8 mouse cellular contexts compared by ENCODE assay signal in the genomic region with DNA sequence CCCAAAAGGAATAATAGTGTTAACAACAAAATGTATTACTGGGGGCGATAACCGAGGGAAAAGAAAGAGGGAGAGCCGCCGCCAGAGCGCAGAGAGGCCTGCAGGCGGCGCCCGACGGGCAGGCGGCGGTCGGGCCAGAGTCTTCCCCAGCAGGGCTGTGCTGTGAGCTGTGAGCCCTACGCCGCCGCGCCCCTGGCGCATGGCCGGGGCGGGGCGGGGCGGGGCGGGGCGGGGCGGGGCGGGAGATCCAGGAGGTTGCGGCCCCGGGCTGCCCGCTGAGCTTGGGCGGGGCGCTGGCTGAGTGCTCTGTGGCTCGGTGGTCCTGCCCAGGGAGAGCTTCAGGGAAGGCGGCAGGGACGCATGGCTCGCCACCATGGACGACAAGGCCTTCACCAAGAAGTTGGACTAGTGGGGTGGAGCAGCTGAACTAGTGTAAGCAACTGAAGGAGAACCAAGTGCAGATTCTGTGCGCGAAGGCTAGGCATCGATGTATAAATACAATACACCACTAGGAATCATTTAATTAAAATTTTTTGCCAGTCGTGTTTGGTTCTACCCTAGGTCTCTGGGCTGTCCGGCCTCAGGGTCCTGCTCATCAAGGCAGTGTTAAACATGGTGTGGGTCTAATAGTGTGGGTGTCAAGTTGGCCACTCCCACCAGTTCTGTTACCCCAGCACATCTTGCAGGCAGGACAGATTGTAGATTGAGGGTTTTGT. TPM values are rescaled to one million over a fixed set of nuclear protein-coding genes. Genes with fewer than 3 reads are reported as not detected.
A peak's percentile ranks its signal among the peaks of the same experiment; 100 is the strongest.
DNase-seq lines count a peak whose midpoint lies in the region; ATAC-seq lines count a peak whose summit lies in the region.

No protein-coding gene starts in this region.

- no peaks in the 10 kb centered on the region for H3K4me1 ChIP-seq in embryonic facial prominence, embryonic 12.5 days
- H3K4me1 ChIP-seq in heart, embryonic 10.5 days = 0 out of 2 replicates have a peak, but pooled peaks cover 4% of the 10 kb centered on the region
- peaks cover 10% of the 10 kb centered on the region for H3K4me1 ChIP-seq in liver, embryonic 13.5 days (replicated peaks)
- H3K4me1 ChIP-seq in stomach, embryonic 15.5 days = no peaks in the 10 kb centered on the region

- ATAC-seq in embryonic facial prominence, embryonic 12.5 days (ENCODE audit: insufficient number of reproducible peaks, insufficient read depth, low FRiP score, low TSS enrichment) = peak; percentile 99
- ATAC-seq in liver, embryonic 13.5 days (ENCODE audit: low read depth) = peak; percentile 98
- ATAC-seq in stomach, embryonic 15.5 days (ENCODE audit: insufficient read depth, low FRiP score, low read depth) = peak; percentile 98

- H3K27ac ChIP-seq in embryonic facial prominence, embryonic 12.5 days = no peak overlapping the region
- peak overlapping the region; percentile 47 for H3K27ac ChIP-seq in heart, embryonic 10.5 days
- no peak overlapping the region for H3K27ac ChIP-seq in liver, embryonic 13.5 days
- H3K27ac ChIP-seq in stomach, embryonic 15.5 days = no peak overlapping the region

- 7% methylated on average over 36 of the region's 40 CpGs for WGBS in embryonic facial prominence, embryonic 12.5 days
- WGBS in heart, embryonic 10.5 days = 5% methylated on average over 40 of the region's 40 CpGs
- whole genome bisulfite sequencing in liver, embryonic 13.5 days (ENCODE audit: insufficient replicate concordance) = 6% methylated on average over 30 of the region's 40 CpGs
- 8% methylated on average over 32 of the region's 40 CpGs for whole genome bisulfite sequencing in stomach, embryonic 15.5 days

- H3K36me3 ChIP-seq in embryonic facial prominence, embryonic 12.5 days = no peaks in the 10 kb centered on the region
- H3K36me3 ChIP-seq in heart, embryonic 10.5 days = no peaks in the 10 kb centered on the region
- H3K36me3 ChIP-seq in liver, embryonic 13.5 days = no peaks in the 10 kb centered on the region
- H3K36me3 ChIP-seq in stomach, embryonic 15.5 days = no peaks in the 10 kb centered on the region

- H3K4me2 ChIP-seq in embryonic facial prominence, embryonic 12.5 days (replicated peaks) = peak overlapping the region; percentile 64
- H3K4me2 ChIP-seq in liver, embryonic 13.5 days = peak overlapping the region; percentile 51
- H3K4me2 ChIP-seq in stomach, embryonic 15.5 days = peak overlapping the region; percentile 58

- H3K9ac ChIP-seq in embryonic facial prominence, embryonic 12.5 days = 0 out of 2 replicates have a peak overlapping the region, but pooled peaks have one; percentile 31
- H3K9ac ChIP-seq in liver, embryonic 13.5 days = no peak overlapping the region
- no peak overlapping the region for H3K9ac ChIP-seq in stomach, embryonic 15.5 days

- H3K4me3 ChIP-seq in embryonic facial prominence, embryonic 12.5 days = peak overlapping the region; percentile 39
- H3K4me3 ChIP-seq in heart, embryonic 10.5 days = peak overlapping the region; percentile 53
- peak overlapping the region; percentile 27 for H3K4me3 ChIP-seq in liver, embryonic 13.5 days (replicated peaks)
- peak overlapping the region; percentile 36 for H3K4me3 ChIP-seq in stomach, embryonic 15.5 days (replicated peaks)

- H3K9me3 ChIP-seq in embryonic facial prominence, embryonic 12.5 days = no peaks in the 10 kb centered on the region
- H3K9me3 ChIP-seq in heart, embryonic 10.5 days = no peaks in the 10 kb centered on the region
- no peaks in the 10 kb centered on the region for H3K9me3 ChIP-seq in liver, embryonic 13.5 days (replicated peaks)
- no peaks in the 10 kb centered on the region for H3K9me3 ChIP-seq in stomach, embryonic 15.5 days

- no peaks in the 10 kb centered on the region for H3K27me3 ChIP-seq in embryonic facial prominence, embryonic 12.5 days
- H3K27me3 ChIP-seq in heart, embryonic 10.5 days (ENCODE audit: insufficient read depth, poor library complexity, severe bottlenecking) = no peaks in the 10 kb centered on the region
- no peaks in the 10 kb centered on the region for H3K27me3 ChIP-seq in liver, embryonic 13.5 days
- no peaks in the 10 kb centered on the region for H3K27me3 ChIP-seq in stomach, embryonic 15.5 days (replicated peaks)

- peak; percentile 10 for DNase-seq in left cerebral cortex, adult 11 months (ENCODE audit: low spot score)
- no peak for DNase-seq in left cerebral cortex, adult 8-10 months (ENCODE audit: low spot score in 2 of 2)
- peak; percentile 86 for DNase-seq in heart, embryonic 10.5 days (ENCODE audit: low spot score)
- DNase-seq in kidney, adult 8-10 months = peak; percentile 27 to 46
- peak; percentile 42 for DNase-seq in liver, embryonic 13.5 days
- DNase-seq in naive thymus-derived CD4-positive, alpha-beta T cell, adult 2 months (ENCODE audit: low read depth) = peak; percentile 84

RNA-seq across cellular contexts. Expression of a gene that starts 27.3 kb away (rescaled TPM):
- not detected for total RNA-seq in left cerebral cortex, adult 8-10 months (2022)
- polyA plus RNA-seq in embryonic facial prominence, embryonic 12.5 days (2016; fragmentation: Nextera tagmentation; extraction: Ambion mirVana) = not detected in 2 replicates
- not detected in 2 replicates for polyA plus RNA-seq in heart, embryonic 10.5 days (2016; fragmentation: Nextera tagmentation; extraction: Ambion mirVana)
- polyA plus RNA-seq in liver, embryonic 13.5 days (2015; fragmentation: Nextera tagmentation; extraction: Ambion mirVana) = not detected in 2 replicates
- 5.9 and 10.6 TPM in 2 replicates for polyA plus RNA-seq in stomach, embryonic 15.5 days (2015; fragmentation: Nextera tagmentation; extraction: Ambion mirVana)

RNA-seq across cellular contexts. Expression of a gene that starts 35.7 kb away (rescaled TPM):
- total RNA-seq in left cerebral cortex, adult 8-10 months (2022) = under 1 TPM in 1 of 4 experiments, not detected in 3; 0.46 TPM
- not detected in 2 replicates for polyA plus RNA-seq in embryonic facial prominence, embryonic 12.5 days (2016; fragmentation: Nextera tagmentation; extraction: Ambion mirVana)
- not detected in 2 replicates for polyA plus RNA-seq in heart, embryonic 10.5 days (2016; fragmentation: Nextera tagmentation; extraction: Ambion mirVana)
- 0.16 TPM in 1 of 2 replicates, not detected in the other for polyA plus RNA-seq in liver, embryonic 13.5 days (2015; fragmentation: Nextera tagmentation; extraction: Ambion mirVana)
- polyA plus RNA-seq in stomach, embryonic 15.5 days (2015; fragmentation: Nextera tagmentation; extraction: Ambion mirVana) = 7.7 and 11.1 TPM in 2 replicates

RNA-seq across cellular contexts. Expression of a gene that starts 52.1 kb away (rescaled TPM):
- 1 to 10 TPM in 1 of 4 experiments, not detected in 3; 1.1 TPM for total RNA-seq in left cerebral cortex, adult 8-10 months (2022)
- not detected in 2 replicates for polyA plus RNA-seq in embryonic facial prominence, embryonic 12.5 days (2016; fragmentation: Nextera tagmentation; extraction: Ambion mirVana)
- polyA plus RNA-seq in heart, embryonic 10.5 days (2016; fragmentation: Nextera tagmentation; extraction: Ambion mirVana) = not detected in 2 replicates
- not detected in 2 replicates for polyA plus RNA-seq in liver, embryonic 13.5 days (2015; fragmentation: Nextera tagmentation; extraction: Ambion mirVana)
- 0.10 TPM in 1 of 2 replicates, not detected in the other for polyA plus RNA-seq in stomach, embryonic 15.5 days (2015; fragmentation: Nextera tagmentation; extraction: Ambion mirVana)

Comparison
In these comparisons a context has a peak if more than half of its experiments do, and no peak if none do; other contexts are left out.
1. DNase-seq: peak in left cerebral cortex, adult 11 months (single experiment), heart, embryonic 10.5 days (single experiment), kidney, adult 8-10 months (2 of 2), liver, embryonic 13.5 days (single experiment) and naive thymus-derived CD4-positive, alpha-beta T cell, adult 2 months (single experiment); none in left cerebral cortex, adult 8-10 months (0 of 2).
2. Peak in every context shown above with its lines, with median percentiles within 50 percentile points of each other: ATAC-seq, H3K4me2 ChIP-seq and H3K4me3 ChIP-seq.